Mouse (Mus musculus) lung, adult 10 weeks (tissue): ENCODE measurements around the gene Cfh. TPM values are rescaled to one million over a fixed set of nuclear protein-coding genes. Genes with fewer than 3 reads are reported as not detected.

Source experiments
- polyA plus RNA-seq: library from polyadenylated mRNA; stranded (reverse); fragments of 350-450 nt; fragmentation: Illumina TruSeq; extraction: RNeasy Lipid Tissue Mini Kit (QIAGEN cat#74804); gene quantifications from one replicate; pipeline ENCODE4 v1.2.3, GENCODE M21; 2014; ENCODE audit warnings: low read depth, low replicate concordance; ENCODE audit not compliant: insufficient read depth

Gene Cfh
- polyA plus RNA-seq: 81.6 TPM

DNA sequence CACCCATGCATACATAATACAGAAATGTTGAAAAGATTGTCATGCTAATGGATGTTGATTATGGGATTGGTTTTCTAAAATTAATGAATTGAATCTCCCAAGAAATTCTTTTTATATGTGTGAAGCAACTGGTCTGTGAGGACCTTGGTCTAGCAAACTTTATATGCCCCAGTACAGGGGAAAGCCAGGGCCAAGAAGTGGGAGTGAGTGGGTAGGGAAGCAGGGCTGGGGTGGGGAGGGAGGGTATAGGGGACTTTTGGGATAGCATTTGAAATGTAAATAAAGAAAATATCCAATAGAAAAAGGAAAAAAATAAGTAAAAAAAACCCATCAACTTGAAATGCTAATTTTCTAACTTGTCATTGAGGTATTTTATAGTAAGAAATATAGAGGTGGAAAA is at the start of gene Cfh:
TSS of gene Cfh (minus strand) at position 101 of the 400 bp plus-strand sequence.

Other genes starting within 250 kb of the Cfh start
- 0.12 TPM for gene Kcnt2, start 62.4 kb upstream of the Cfh start, polyA plus RNA-seq